Mouse (Mus musculus) spleen, adult 2 months (tissue): Measurements from ENCODE around the gene Dgat2.

Source experiments
- CTCF ChIP-seq: fragments of 200-500 bp; IDR thresholded peaks from 2 replicates; pipeline ENCODE4 v1.5.1; 2011; ENCODE audit warnings: mild to moderate bottlenecking, inconsistent platforms; ENCODE audit not compliant: insufficient read depth, insufficient read length, insufficient replicate concordance; ENCODE audit errors: extremely low read depth
- POLR2A ChIP-seq: fragments of 200-500 bp; IDR thresholded peaks from 2 replicates; pipeline ENCODE4 v1.6.1; 2011; ENCODE audit warnings: low read depth, low read length, inconsistent platforms

DNA sequence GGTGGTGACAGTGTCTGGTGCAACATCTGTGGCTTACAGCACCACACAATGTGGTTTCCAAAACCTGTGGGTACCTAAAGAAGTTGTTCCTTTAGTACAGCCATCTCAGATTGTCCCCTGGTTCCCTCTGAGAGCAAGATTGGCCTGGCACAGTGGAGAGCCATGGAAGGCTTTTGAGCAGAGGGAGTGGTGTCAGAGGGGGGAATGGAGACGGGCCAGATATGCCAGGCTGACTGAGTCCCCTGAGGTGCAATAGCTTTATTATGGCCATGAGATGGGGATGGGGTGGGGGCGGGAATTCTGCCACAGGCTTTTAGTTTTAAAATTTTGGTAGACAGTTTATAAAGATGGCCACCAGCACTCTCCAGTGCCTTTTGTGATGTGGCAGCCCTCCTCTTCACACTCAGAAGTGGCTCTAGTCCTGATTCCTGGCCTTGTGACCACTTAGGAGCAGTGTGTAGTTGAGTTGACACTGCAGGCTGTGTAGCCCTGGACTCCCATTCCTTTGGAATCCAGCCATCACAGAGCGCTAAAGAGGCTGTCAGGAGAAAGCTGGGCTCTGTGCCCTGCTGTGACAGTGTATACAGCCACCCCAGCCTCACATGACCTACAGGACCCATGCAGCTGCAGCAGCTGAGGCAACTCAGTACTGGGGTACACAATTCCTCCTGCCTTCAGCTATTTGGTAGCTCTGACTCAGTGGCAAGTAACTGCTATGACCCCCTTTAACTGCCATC is 35.0 kb upstream of the Dgat2 start:
- no peak for TF ChIP-seq CTCF
- TF ChIP-seq POLR2A: no peak
